Mouse (Mus musculus) ES-E14 (cell line): ENCODE measurements at regions not wholly inside any gene's neighbourhood (a gene's known extent, or its start where the extent isn't known, plus 50 kb on each side); places are given as distances from the start of the nearest gene placed in this dataset.

ENCODE experiments used
- DNase-seq: peaks from one replicate; pipeline ENCODE4 v3.0.0-alpha.2; 2013; ENCODE audit warnings: low read depth, low spot score
- H3K27ac ChIP-seq: 2 replicates; pipeline ENCODE4 v1.5.1; 2012; ENCODE audit warnings: low read depth, mild to moderate bottlenecking, low read length, moderate library complexity, mixed read lengths; ENCODE audit not compliant: poor library complexity, insufficient read depth, severe bottlenecking
- H3K36me3 ChIP-seq: 2 replicates; pipeline ENCODE4 v1.6.1; 2012; ENCODE audit warnings: mild to moderate bottlenecking, low read length, moderate library complexity, mixed read lengths; ENCODE audit not compliant: control insufficient read depth, poor library complexity, insufficient read depth, severe bottlenecking
- H3K4me1 ChIP-seq, 2 experiments: fragments of 150-350 bp in 1 of 2; sonication (generic) in 1 of 2; 2 replicates each; pipeline ENCODE4 v1.6.1; 2012; ENCODE audit warnings: low read length in 2 of 2, mild to moderate bottlenecking in 1 of 2, mixed read lengths in 1 of 2; ENCODE audit not compliant: control insufficient read depth in 2 of 2, insufficient read depth in 2 of 2, poor library complexity in 1 of 2
- H3K4me3 ChIP-seq, 2 experiments: fragments of 150-350 bp in 1 of 2; sonication (generic) in 1 of 2; 2 replicates each; pipeline ENCODE4 v1.5.1; 2012; ENCODE audit warnings: low read length in 2 of 2, low read depth in 1 of 2, mild to moderate bottlenecking in 1 of 2, mixed read lengths in 1 of 2; ENCODE audit not compliant: insufficient read depth in 1 of 2, poor library complexity in 1 of 2, severe bottlenecking in 1 of 2
- H3K9ac ChIP-seq: 2 replicates; pipeline ENCODE4 v1.6.1; 2012; ENCODE audit warnings: low read depth, mild to moderate bottlenecking, low read length, mixed read lengths; ENCODE audit not compliant: poor library complexity, insufficient read depth, severe bottlenecking
- H3K9me3 ChIP-seq: fragments of 150-350 bp; sonication (generic); 2 replicates; pipeline ENCODE4 v1.6.1; 2012; ENCODE audit warnings: low read depth, mild to moderate bottlenecking, low read length; ENCODE audit not compliant: control insufficient read depth, insufficient read depth
- HCFC1 ChIP-seq: IDR thresholded peaks from 2 replicates; pipeline ENCODE4 v1.6.1; 2012; ENCODE audit warnings: low read length, inconsistent platforms, borderline replicate concordance; ENCODE audit not compliant: insufficient read depth
- in situ Hi-C, 2 experiments: fragments of 600-800 bp; cut with MboI; formaldehyde crosslinking; loops; one replicate each; pipeline ENCODE4 v1.15.1; 2025; ENCODE audit warnings: low sequenced_read_pairs in 2 of 2, inconsistent platforms in 1 of 2; ENCODE audit not compliant: unreplicated experiment in 2 of 2

- H3K9me3 ChIP-seq: no peaks in the 10 kb centered on the region
- DNase-seq: no peak
- no peaks in the 10 kb centered on the region for H3K4me1 ChIP-seq
- TF ChIP-seq HCFC1: no peak
- in situ Hi-C loops: no loop called here
- H3K36me3 ChIP-seq: no peaks in the 10 kb centered on the region
- no peak overlapping the region for H3K9ac ChIP-seq
- H3K27ac ChIP-seq: no peak overlapping the region
- no peak overlapping the region for H3K4me3 ChIP-seq
These were observed 545.8 kb upstream of the Cpeb2 start for GRCm38 (mm10) chr5:42687176-42687575.
